Mouse (Mus musculus): ENCODE results near the gene Ikzf1.

- TF ChIP-seq CTCF (IDR thresholded peaks at IDR 0.05; ENCODE audit: borderline replicate concordance, control insufficient read depth, extremely low read depth, insufficient read depth, low read length, poor library complexity): no peak
- TF ChIP-seq POLR2A (IDR thresholded peaks at IDR 0.05; ENCODE audit: control insufficient read depth, extremely low read depth, insufficient read depth, low read length, poor library complexity): no peak
Observed at GRCm38 (mm10) chr11:11660651-11661050, 24.2 kb upstream of the Ikzf1 start.
